Mouse (Mus musculus) intestine, embryonic 14.5 days (tissue): ENCODE results near the gene Tmcc3. TPM values are rescaled to one million over a fixed set of nuclear protein-coding genes. Genes with fewer than 3 reads are reported as not detected.

Experiments used
- ATAC-seq: fragments of 200-750 bp; cut with Nextera tagmentation; replicated peaks from 2 replicates; pipeline ENCODE4 v1.8.0; 2017; ENCODE audit warnings: low read depth, moderate number of reproducible peaks, moderate TSS enrichment, moderate library complexity; ENCODE audit not compliant: low FRiP score, low TSS enrichment
- DNase-seq: peaks from one replicate; pipeline ENCODE4 v3.0.0-alpha.2; 2018; ENCODE audit warnings: low spot score
- H3K27ac ChIP-seq: fragments of 300-500 bp; sonication (generic); 2 replicates; pipeline ENCODE4 v1.5.1; 2014; ENCODE audit warnings: low read depth, mild to moderate bottlenecking, control low read depth
- H3K27me3 ChIP-seq: fragments of 300-500 bp; sonication (generic); replicated peaks from 2 replicates; pipeline ENCODE4 v1.6.1; 2014; ENCODE audit warnings: low read length, control low read depth; ENCODE audit not compliant: control insufficient read depth, insufficient read depth
- H3K36me3 ChIP-seq: fragments of 300-500 bp; sonication (generic); 2 replicates; pipeline ENCODE4 v1.6.1; 2014; ENCODE audit warnings: low read length, control low read depth; ENCODE audit not compliant: control insufficient read depth, insufficient read depth
- H3K4me1 ChIP-seq: fragments of 300-500 bp; sonication (generic); replicated peaks from 2 replicates; pipeline ENCODE4 v1.6.1; 2014; ENCODE audit warnings: low read length, control low read depth, mixed read lengths; ENCODE audit not compliant: control insufficient read depth, insufficient read depth
- H3K4me2 ChIP-seq: fragments of 300-500 bp; sonication (generic); 2 replicates; pipeline ENCODE4 v1.6.1; 2014; ENCODE audit warnings: low read length
- H3K4me3 ChIP-seq: fragments of 300-500 bp; sonication (generic); 2 replicates; pipeline ENCODE4 v1.5.1; 2014; ENCODE audit warnings: low read depth, low read length, control low read depth, mixed read lengths
- H3K9ac ChIP-seq: fragments of 300-500 bp; sonication (generic); 2 replicates; pipeline ENCODE4 v1.6.1; 2014; ENCODE audit warnings: mild to moderate bottlenecking, low read length
- H3K9me3 ChIP-seq: fragments of 300-500 bp; sonication (generic); 2 replicates; pipeline ENCODE4 v1.6.1; 2016; ENCODE audit warnings: low read length, control low read depth; ENCODE audit not compliant: control insufficient read depth
- WGBS: fragments of 180-500 bp; shearing (Covaris S2); extraction: QIAGEN DNeasy Blood & Tissue Kit; methylation state at CpG from one replicate; pipeline ENCODE4 v1.1.7; 2014; 5-methylcytosine and 5-hydroxymethylcytosine counted together
- polyA plus RNA-seq: library from polyadenylated mRNA; unstranded; fragments of >200 nt; fragmentation: Nextera tagmentation; extraction: Ambion mirVana; gene quantifications from 2 replicates; pipeline ENCODE4 v1.2.1, GENCODE M21; 2014

Gene Tmcc3
- polyA plus RNA-seq, 1 experiment from 2014 or later, result 10.4 TPM

DNA sequence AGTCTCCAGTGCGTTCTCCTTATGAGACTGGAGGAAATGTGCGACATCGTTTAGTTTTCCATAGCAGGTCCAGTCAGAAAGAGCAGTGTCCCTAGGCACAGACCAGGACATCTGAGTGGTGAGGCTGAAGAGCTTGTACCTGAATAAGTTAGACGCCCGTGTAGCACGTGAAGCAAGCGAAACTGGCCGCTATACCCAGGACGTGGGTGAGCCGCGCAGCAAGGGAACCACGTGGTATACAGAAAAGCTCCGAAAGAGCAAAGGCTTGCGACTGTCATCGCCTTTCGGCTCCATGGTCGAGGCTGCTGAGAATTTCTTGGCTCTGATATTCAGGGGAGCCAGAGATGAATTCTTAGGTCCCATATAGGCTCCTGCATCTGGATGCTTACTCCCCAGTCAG lies 29.8 kb downstream of the Tmcc3 start:
- Histone ChIP-seq H3K27me3 (no peaks in the 10 kb centered on the region), H3K36me3 (no peaks in the 10 kb centered on the region), H3K9me3 (no peaks in the 10 kb centered on the region), H3K9ac (no peak overlapping the region), H3K4me3 (no peak overlapping the region), H3K27ac (no peak overlapping the region), H3K4me2 (0 out of 2 replicates have a peak overlapping the region, but pooled peaks have one; percentile 1), H3K4me1 (no peaks in the 10 kb centered on the region)
- DNase-seq, result no peak
- ATAC-seq, result no peak
- 62% methylated on average over 17 of the region's 17 CpGs for WGBS

DNA sequence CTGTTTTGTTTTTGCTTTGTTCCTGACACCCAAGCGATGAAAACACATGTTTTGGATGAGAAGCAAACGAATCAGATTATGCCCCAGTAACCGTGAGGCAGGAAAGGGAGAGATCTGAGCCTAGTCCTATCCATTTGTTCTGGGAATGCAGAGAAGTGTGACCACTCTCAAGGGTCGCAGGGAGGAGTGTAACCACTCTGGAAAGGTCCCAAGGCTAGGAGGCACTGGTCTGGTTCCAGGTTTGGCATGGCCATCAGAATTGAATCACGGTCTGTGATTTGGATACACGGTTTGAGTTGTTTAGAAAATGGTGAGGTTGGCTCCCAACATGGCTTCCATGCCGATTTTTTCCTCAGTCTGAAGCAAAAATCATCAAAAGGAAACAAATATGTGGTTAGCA lies 30.5 kb downstream of the Tmcc3 start:
- Histone ChIP-seq H3K27ac (no peak overlapping the region), H3K9me3 (no peaks in the 10 kb centered on the region), H3K9ac (no peak overlapping the region), H3K27me3 (no peaks in the 10 kb centered on the region), H3K36me3 (no peaks in the 10 kb centered on the region), H3K4me1 (no peaks in the 10 kb centered on the region), H3K4me2 (no peak overlapping the region), H3K4me3 (no peak overlapping the region)
- WGBS, result 73% methylated on average over 7 of the region's 7 CpGs
- DNase-seq (no peak), ATAC-seq (no peak)

DNA sequence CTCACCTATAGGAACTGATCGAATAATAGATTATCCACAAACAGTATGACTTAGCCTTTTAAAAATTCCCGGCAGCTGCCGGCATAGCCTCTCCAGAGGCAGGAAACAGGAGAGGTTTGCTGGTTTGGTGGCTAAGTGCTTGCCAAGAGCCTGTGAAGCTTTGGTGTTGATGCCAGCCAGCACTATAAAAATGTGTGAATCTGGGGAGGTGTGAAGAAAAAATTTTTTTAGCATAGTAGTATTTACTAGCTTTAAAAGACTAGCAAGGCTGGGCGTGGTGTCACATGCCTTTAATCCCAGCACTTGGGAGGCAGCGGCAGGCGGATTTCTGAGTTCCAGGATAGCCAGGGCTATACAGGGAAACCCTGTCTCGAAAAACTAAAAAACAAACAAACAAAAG lies 31.8 kb downstream of the Tmcc3 start:
- Histone ChIP-seq H3K4me3 (no peak overlapping the region), H3K9me3 (no peaks in the 10 kb centered on the region), H3K27me3 (no peaks in the 10 kb centered on the region), H3K4me2 (no peak overlapping the region), H3K4me1 (no peaks in the 10 kb centered on the region), H3K27ac (no peak overlapping the region), H3K9ac (no peak overlapping the region), H3K36me3 (no peaks in the 10 kb centered on the region)
- WGBS, result 84% methylated on average over 7 of the region's 7 CpGs
- no peak for DNase-seq
- ATAC-seq, result no peak

DNA sequence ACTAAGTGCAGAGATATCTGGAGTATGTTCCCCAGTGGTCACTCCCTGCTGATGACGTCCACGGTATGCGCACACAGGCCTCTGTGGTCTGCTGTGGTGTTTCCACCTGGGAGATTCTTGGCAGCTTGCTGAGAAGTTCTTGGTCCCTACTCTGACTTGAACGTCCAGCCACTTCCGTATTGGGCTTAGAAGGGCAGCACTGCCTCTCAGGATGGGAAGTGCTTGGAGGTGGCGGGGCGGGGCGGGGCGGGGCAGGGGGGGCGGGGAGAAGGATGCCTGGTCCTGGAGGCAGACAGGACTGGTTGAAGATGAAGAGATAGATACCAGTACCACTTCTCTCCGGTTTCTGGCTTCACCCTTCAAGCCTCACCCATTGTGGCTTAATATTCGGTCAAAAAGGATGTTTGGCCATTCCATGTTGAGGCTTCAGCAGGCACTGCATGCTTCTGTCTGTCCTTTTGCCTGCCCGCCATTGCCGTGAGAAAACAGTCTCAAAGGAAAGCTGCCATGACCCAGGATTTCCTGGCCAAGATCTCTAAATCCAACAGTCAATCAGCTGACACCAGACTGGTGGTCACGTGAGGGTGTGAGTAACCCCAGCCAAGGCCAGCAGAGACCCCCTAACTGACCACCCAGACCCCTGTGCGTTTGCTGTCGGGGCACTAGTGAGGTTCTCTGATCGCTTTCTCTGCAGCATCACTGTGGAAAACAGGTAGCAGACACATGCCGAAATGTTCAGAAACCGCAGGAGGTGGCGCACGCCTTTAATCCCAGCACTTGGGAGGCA lies 33.1 kb downstream of the Tmcc3 start:
- H3K27ac ChIP-seq, result no peak overlapping the region
- H3K9ac ChIP-seq, result no peak overlapping the region
- H3K4me2 ChIP-seq, result peak overlapping the region; percentile 24
- H3K36me3 ChIP-seq, result no peaks in the 10 kb centered on the region
- no peak overlapping the region for H3K4me3 ChIP-seq
- 49% methylated on average over 20 of the region's 22 CpGs for WGBS
- DNase-seq (no peak), ATAC-seq (no peak)
- H3K9me3 ChIP-seq, result no peaks in the 10 kb centered on the region
- no peaks in the 10 kb centered on the region for H3K4me1 ChIP-seq
- no peaks in the 10 kb centered on the region for H3K27me3 ChIP-seq

DNA sequence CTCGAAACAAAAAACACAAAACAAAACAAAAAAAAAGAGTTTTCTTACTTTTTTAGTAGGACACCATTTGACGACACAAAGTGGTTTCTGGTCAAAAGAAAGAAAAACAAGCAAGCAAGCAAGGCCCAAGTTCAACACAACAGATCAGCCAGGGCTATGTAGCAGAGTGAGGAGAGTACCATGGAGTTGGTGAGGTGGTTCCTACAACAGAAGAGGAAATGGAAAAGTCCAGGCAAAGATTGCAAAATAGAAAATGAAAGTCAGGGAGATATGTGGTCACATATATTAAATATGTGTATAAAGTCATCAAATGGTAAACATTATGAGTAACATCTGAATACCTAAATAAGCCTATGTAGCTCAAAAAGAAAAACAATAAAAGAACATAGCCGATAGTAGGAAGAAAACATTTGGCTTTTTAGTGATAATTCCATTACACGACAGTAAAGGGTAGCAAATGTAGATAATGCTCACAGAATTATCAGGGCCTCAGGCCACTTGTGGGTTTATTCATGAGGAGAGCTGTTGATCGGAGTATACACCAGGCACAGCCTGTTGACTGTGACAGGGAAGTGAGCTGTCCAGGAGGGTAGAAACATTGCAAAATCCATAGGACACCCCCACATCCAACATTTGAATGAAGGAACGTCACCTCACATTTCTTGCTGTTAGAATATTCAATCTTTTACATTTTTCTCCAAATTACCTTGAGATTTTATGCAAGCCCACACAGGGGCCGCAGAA lies 33.9 kb downstream of the Tmcc3 start:
- ATAC-seq (no peak), DNase-seq (no peak)
- H3K9me3 ChIP-seq, result no peaks in the 10 kb centered on the region
- H3K36me3 ChIP-seq, result no peaks in the 10 kb centered on the region
- no peak overlapping the region for H3K9ac ChIP-seq
- H3K27me3 ChIP-seq, result no peaks in the 10 kb centered on the region
- H3K4me3 ChIP-seq, result no peak overlapping the region
- H3K27ac ChIP-seq, result no peak overlapping the region
- WGBS, result 90% methylated on average over 7 of the region's 7 CpGs
- H3K4me1 ChIP-seq, result no peaks in the 10 kb centered on the region
- no peak overlapping the region for H3K4me2 ChIP-seq

DNA sequence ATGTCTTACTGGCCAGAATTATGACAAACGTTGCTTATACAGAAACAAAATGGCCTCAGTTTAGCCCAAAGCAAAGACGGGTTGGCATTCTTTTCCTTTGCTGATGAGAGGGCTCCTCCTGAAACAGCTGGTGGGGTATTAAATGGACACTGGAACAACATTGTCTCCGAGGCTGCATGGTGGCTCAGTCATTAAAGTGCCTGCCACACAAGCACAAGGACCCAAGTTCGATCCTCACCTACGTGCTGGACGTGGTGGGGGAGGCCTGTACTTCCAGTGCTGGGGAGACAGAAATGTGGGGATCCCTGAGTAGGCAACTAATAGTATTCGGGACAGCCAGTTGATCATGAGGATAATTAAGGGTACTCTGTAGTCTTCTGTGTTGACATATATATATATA lies 34.8 kb downstream of the Tmcc3 start:
- no peak overlapping the region for H3K4me3 ChIP-seq
- H3K27ac ChIP-seq, result no peak overlapping the region
- WGBS, result 92% methylated on average over 7 of the region's 7 CpGs
- no peaks in the 10 kb centered on the region for H3K9me3 ChIP-seq
- no peak for ATAC-seq
- no peak overlapping the region for H3K9ac ChIP-seq
- H3K27me3 ChIP-seq, result no peaks in the 10 kb centered on the region
- H3K4me2 ChIP-seq, result no peak overlapping the region
- H3K4me1 ChIP-seq, result no peaks in the 10 kb centered on the region
- H3K36me3 ChIP-seq, result no peaks in the 10 kb centered on the region
- DNase-seq, result peak; percentile 40

DNA sequence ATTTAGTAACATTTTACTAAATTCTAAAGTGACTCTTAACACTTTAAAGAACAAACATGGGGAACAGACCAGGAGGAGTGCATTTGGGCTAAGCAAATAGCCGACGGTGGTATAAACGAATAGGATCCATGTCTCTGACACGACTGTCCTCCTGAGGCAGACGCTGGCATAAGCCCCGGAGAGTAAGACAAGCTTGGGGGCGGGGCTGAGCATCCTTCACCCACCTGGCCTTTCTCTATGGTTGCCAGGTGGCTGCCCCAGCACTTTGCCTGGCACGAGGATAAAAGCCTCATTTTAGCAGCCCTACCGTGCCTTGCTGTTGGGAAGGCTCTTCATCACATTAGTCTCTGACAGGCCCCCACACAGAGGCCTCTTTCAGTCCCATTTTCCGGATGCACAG lies 35.5 kb downstream of the Tmcc3 start:
- ATAC-seq (no peak), DNase-seq (peak; percentile 24)
- H3K9ac ChIP-seq, result no peak overlapping the region
- H3K9me3 ChIP-seq, result no peaks in the 10 kb centered on the region
- no peak overlapping the region for H3K4me2 ChIP-seq
- WGBS, result 67% methylated on average over 10 of the region's 10 CpGs
- H3K4me1 ChIP-seq, result no peaks in the 10 kb centered on the region
- no peaks in the 10 kb centered on the region for H3K27me3 ChIP-seq
- no peaks in the 10 kb centered on the region for H3K36me3 ChIP-seq
- no peak overlapping the region for H3K27ac ChIP-seq
- no peak overlapping the region for H3K4me3 ChIP-seq

DNA sequence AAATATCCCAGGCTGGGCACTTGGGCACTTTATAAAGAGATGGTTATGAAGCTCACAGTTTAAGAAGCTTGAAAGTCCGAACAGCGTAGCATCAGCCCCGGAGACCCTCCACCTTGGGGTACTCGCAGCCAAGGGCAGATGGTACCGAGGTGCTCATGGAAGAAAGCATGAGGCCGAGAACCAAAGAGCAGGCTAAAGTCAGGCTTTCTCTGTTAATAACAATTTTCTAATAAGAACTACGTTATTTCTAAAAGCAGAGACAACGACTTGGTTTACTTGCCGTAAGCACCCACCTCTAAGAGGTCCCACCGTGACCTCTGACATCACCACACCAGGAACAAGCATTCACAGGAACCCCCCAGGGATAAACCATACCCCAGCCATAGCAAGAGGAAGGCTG lies 36.2 kb downstream of the Tmcc3 start:
- no peaks in the 10 kb centered on the region for H3K27me3 ChIP-seq
- no peak for ATAC-seq
- no peak overlapping the region for H3K9ac ChIP-seq
- no peak for DNase-seq
- H3K36me3 ChIP-seq, result no peaks in the 10 kb centered on the region
- no peaks in the 10 kb centered on the region for H3K4me1 ChIP-seq
- no peak overlapping the region for H3K27ac ChIP-seq
- H3K9me3 ChIP-seq, result no peaks in the 10 kb centered on the region
- H3K4me2 ChIP-seq, result no peak overlapping the region
- H3K4me3 ChIP-seq, result no peak overlapping the region
- 95% methylated on average over 10 of the region's 10 CpGs for WGBS

DNA sequence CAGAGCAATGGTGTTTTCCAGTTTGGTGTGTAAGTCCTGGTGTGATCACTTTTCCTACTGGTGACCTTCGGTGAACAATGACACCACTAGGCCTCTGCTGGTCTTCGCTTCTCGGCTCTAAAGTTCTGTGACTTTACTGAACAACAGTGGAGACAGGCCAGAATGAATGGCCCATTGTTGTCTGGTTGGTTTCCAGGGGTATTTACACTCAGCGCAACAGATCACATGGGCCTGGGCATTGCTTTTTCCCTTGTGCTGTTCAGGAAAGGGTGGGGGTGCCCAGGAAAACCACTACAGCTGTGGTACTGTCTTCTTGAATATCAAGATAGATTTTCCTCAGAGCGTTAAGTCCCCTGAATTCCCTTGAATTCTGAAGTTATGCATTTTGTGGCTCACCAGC lies 38.5 kb downstream of the Tmcc3 start:
- Histone ChIP-seq H3K4me1 (no peaks in the 10 kb centered on the region), H3K4me3 (no peak overlapping the region), H3K4me2 (no peak overlapping the region), H3K36me3 (no peaks in the 10 kb centered on the region), H3K27me3 (no peaks in the 10 kb centered on the region), H3K9me3 (no peaks in the 10 kb centered on the region), H3K27ac (no peak overlapping the region), H3K9ac (no peak overlapping the region)
- DNase-seq (no peak), ATAC-seq (no peak)
- 80% methylated on average over 5 of the region's 5 CpGs for WGBS
